Mouse (Mus musculus): ENCODE results near the gene Il18.
"Not testable (repeated sequence)": the region's sequence is repeated elsewhere in the genome, so short reads cannot be mapped to it uniquely, and the experiment has no call there.

Il18 gene

DNA sequence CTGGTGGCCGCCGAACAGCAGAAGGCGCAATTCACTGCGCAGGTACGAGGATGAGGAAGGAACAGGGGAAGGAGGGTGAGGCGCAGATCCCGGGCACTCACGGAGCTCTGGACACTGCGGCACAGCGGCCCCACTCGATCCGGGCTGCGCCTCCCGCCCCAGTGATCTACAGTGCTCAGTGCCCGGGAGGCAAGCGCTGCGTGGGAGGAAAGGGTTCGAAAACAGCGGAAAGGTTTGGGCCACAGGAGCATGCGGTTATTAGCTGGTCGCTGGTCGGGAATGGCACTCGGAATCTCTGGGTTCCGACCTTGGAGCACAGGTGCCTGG is 49.3 kb downstream of the Il18 start:
- DNase-seq: no peak

- no peak for DNase-seq
These were observed 49.7 kb downstream of the Il18 start for GRCm38 (mm10) chr9:50604338-50604737.

GRCm38 (mm10) chr9:50612115-50612514 is 57.5 kb downstream of the Il18 start:
- no peak for DNase-seq

GRCm38 (mm10) chr9:50616161-50616560 is 61.5 kb downstream of the Il18 start:
- DNase-seq: no peak

DNA sequence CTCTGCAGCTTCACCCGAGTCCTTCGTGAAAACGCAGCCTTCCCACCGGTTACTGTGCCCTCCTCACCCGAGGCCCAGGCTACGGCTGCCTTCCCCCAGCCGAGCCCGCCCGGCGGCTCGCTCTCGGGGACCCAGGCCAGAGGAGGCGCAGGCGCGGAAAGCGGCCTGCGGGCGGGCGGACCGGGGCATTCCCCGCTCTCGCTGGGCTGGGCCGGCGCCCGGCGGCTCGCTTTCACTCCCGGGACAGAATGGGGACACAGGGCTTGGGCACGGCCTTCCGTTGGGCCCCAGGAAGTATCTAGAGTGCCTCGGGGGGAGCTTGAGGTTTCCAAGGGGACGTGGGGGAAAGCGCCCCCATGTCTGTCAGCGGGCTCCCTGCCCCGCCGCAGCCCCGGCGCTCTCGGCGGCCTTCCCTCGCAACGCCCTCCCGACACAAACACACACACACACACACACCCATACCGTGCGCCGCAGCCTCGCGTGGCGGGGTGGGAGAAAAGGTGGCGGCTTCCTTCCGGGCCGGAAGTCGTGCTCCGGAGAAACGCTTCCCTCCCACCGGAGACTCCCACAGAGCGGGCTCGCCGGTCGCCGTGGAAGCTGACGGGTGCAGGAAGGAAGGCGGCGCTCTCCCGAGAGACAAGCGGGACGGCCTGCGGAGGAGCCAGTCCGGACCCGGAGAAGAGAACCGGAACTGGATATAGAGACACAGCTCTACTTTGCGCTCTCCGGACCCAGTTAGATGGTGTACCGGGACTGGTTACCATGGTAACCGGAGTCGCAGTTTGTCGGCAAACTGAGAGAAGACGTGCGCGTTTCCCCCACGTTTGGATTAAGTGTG is 62.4 kb downstream of the Il18 start, which contains the start of the genes Pih1d2 and Nkapd1:
TSS of gene Pih1d2 (plus strand) at position 556 of the 838 bp plus-strand sequence.
TSS of gene Nkapd1 (minus strand) at position 699 of the 838 bp plus-strand sequence.
- peak; percentile 89 to 90 for DNase-seq

- DNase-seq: no peak
These were observed 63.2 kb downstream of the Il18 start for GRCm38 (mm10) chr9:50617794-50618330.

GRCm38 (mm10) chr9:50630903-50631302 is 76.3 kb downstream of the Il18 start:
- DNase-seq: not testable (repeated sequence)

Data from kidney, postnatal 36 days (tissue).